Mouse (Mus musculus): ENCODE results near the gene Gga2. TPM values are rescaled to one million over a fixed set of nuclear protein-coding genes. Genes with fewer than 3 reads are reported as not detected.

The Gga2 gene
- polyA plus RNA-seq, 1 experiment from 2014 or later: 76.8 TPM

- H3K27ac ChIP-seq (ENCODE audit: low read depth): no peak overlapping the region
- no peak for TF ChIP-seq CTCF (IDR thresholded peaks at IDR 0.05; ENCODE audit: low read depth)
- no peaks in the 10 kb centered on the region for H3K4me1 ChIP-seq (ENCODE audit: insufficient read depth)
- no peak for DNase-seq
- ATAC-seq (ENCODE audit: insufficient read depth): no peak
- no peaks in the 10 kb centered on the region for H3K9me3 ChIP-seq (ENCODE audit: low read depth, low read length)
- H3K36me3 ChIP-seq (ENCODE audit: insufficient read depth): peaks cover 22% of the 10 kb centered on the region; the same call in 1 of the 2 replicates
- no peak overlapping the region for H3K4me2 ChIP-seq
- H3K27me3 ChIP-seq (ENCODE audit: insufficient read depth, low read length): no peaks in the 10 kb centered on the region
- H3K4me3 ChIP-seq (ENCODE audit: low read depth, low read length): no peak overlapping the region
- H3K9ac ChIP-seq: no peak overlapping the region
- WGBS: 82% methylated on average over 11 of the region's 11 CpGs
Measured at GRCm38 (mm10) chr7:121954891-121955669, 65.9 kb downstream of the Gga2 start.

GRCm38 (mm10) chr7:121947513-121947912 is 73.5 kb downstream of the Gga2 start:
- no peak overlapping the region for H3K9ac ChIP-seq
- peak overlapping the region; percentile 43; the same call in 1 of the 2 replicates for H3K27ac ChIP-seq (ENCODE audit: low read depth)
- H3K4me1 ChIP-seq (ENCODE audit: insufficient read depth): no peaks in the 10 kb centered on the region
- no peak overlapping the region for H3K4me2 ChIP-seq
- no peaks in the 10 kb centered on the region for H3K9me3 ChIP-seq (ENCODE audit: low read depth, low read length)
- H3K27me3 ChIP-seq (ENCODE audit: insufficient read depth, low read length): no peaks in the 10 kb centered on the region
- ATAC-seq (ENCODE audit: insufficient read depth) (no peak), DNase-seq (no peak)
- 49% methylated on average over 4 of the region's 4 CpGs for WGBS
- no peak for TF ChIP-seq CTCF (IDR thresholded peaks at IDR 0.05; ENCODE audit: low read depth)
- H3K4me3 ChIP-seq (ENCODE audit: low read depth, low read length): no peak overlapping the region
- H3K36me3 ChIP-seq (ENCODE audit: insufficient read depth): peaks cover 16% of the 10 kb centered on the region; the same call in 1 of the 2 replicates

GRCm38 (mm10) chr7:121946196-121946595 is 74.8 kb downstream of the Gga2 start:
- 81% methylated on average over 5 of the region's 5 CpGs for WGBS
- Histone ChIP-seq H3K4me3 (ENCODE audit: low read depth, low read length) (no peak overlapping the region), H3K9me3 (ENCODE audit: low read depth, low read length) (no peaks in the 10 kb centered on the region), H3K9ac (no peak overlapping the region), H3K36me3 (ENCODE audit: insufficient read depth) (peaks cover 20% of the 10 kb centered on the region; the same call in 1 of the 2 replicates), H3K27me3 (ENCODE audit: insufficient read depth, low read length) (no peaks in the 10 kb centered on the region), H3K4me2 (no peak overlapping the region), H3K4me1 (ENCODE audit: insufficient read depth) (0 out of 2 replicates have a peak, but pooled peaks cover 4% of the 10 kb centered on the region), H3K27ac (ENCODE audit: low read depth) (no peak overlapping the region)
- ATAC-seq (ENCODE audit: insufficient read depth) (no peak), DNase-seq (no peak)
- no peak for TF ChIP-seq CTCF (IDR thresholded peaks at IDR 0.05; ENCODE audit: low read depth)

- Histone ChIP-seq H3K4me3 (ENCODE audit: low read depth, low read length) (no peak overlapping the region), H3K9me3 (ENCODE audit: low read depth, low read length) (no peaks in the 10 kb centered on the region), H3K4me1 (ENCODE audit: insufficient read depth) (0 out of 2 replicates have a peak, but pooled peaks cover 4% of the 10 kb centered on the region), H3K27ac (ENCODE audit: low read depth) (peak overlapping the region; percentile 80), H3K4me2 (no peak overlapping the region), H3K27me3 (ENCODE audit: insufficient read depth, low read length) (no peaks in the 10 kb centered on the region), H3K36me3 (ENCODE audit: insufficient read depth) (peaks cover 18% of the 10 kb centered on the region; the same call in 1 of the 2 replicates), H3K9ac (no peak overlapping the region)
- ATAC-seq (ENCODE audit: insufficient read depth): no peak
- WGBS: 74% methylated on average over 2 of the region's 2 CpGs
- DNase-seq: no peak
- no peak for TF ChIP-seq CTCF (IDR thresholded peaks at IDR 0.05; ENCODE audit: low read depth)
Measured at GRCm38 (mm10) chr7:121942371-121942770, 78.7 kb downstream of the Gga2 start.

- Histone ChIP-seq H3K27me3 (ENCODE audit: insufficient read depth, low read length) (no peaks in the 10 kb centered on the region), H3K4me2 (0 out of 2 replicates have a peak overlapping the region, but pooled peaks have one; percentile 31), H3K4me3 (ENCODE audit: low read depth, low read length) (no peak overlapping the region), H3K27ac (ENCODE audit: low read depth) (peak overlapping the region; percentile 80), H3K4me1 (ENCODE audit: insufficient read depth) (0 out of 2 replicates have a peak, but pooled peaks cover 4% of the 10 kb centered on the region), H3K9me3 (ENCODE audit: low read depth, low read length) (no peaks in the 10 kb centered on the region), H3K9ac (no peak overlapping the region), H3K36me3 (ENCODE audit: insufficient read depth) (peaks cover 18% of the 10 kb centered on the region; the same call in 1 of the 2 replicates)
- peak; percentile 10; the same call in 1 of the 2 replicates for ATAC-seq (ENCODE audit: insufficient read depth)
- WGBS: 62% methylated on average over 3 of the region's 3 CpGs
- TF ChIP-seq CTCF (IDR thresholded peaks at IDR 0.05; ENCODE audit: low read depth): no peak
- DNase-seq: peak; percentile 50
Measured at GRCm38 (mm10) chr7:121941640-121942039, 79.4 kb downstream of the Gga2 start.

GRCm38 (mm10) chr7:121941016-121941415 is 80.0 kb downstream of the Gga2 start:
- TF ChIP-seq CTCF (IDR thresholded peaks at IDR 0.05; ENCODE audit: low read depth): no peak; the same call in 1 of the 2 replicates
- Histone ChIP-seq H3K4me3 (ENCODE audit: low read depth, low read length) (no peak overlapping the region), H3K4me2 (0 out of 2 replicates have a peak overlapping the region, but pooled peaks have one; percentile 31), H3K9ac (no peak overlapping the region), H3K4me1 (ENCODE audit: insufficient read depth) (peaks cover 9% of the 10 kb centered on the region; the same call in 1 of the 2 replicates), H3K9me3 (ENCODE audit: low read depth, low read length) (no peaks in the 10 kb centered on the region), H3K27ac (ENCODE audit: low read depth) (peak overlapping the region; percentile 80), H3K27me3 (ENCODE audit: insufficient read depth, low read length) (no peaks in the 10 kb centered on the region), H3K36me3 (ENCODE audit: insufficient read depth) (peaks cover 18% of the 10 kb centered on the region; the same call in 1 of the 2 replicates)
- DNase-seq: peak; percentile 64
- ATAC-seq (ENCODE audit: insufficient read depth): peak; percentile 80
- 66% methylated on average over 3 of the region's 3 CpGs for WGBS

GRCm38 (mm10) chr7:121939729-121940128 is 81.3 kb downstream of the Gga2 start:
- no peak for TF ChIP-seq CTCF (IDR thresholded peaks at IDR 0.05; ENCODE audit: low read depth)
- peak; percentile 62 for ATAC-seq (ENCODE audit: insufficient read depth)
- Histone ChIP-seq H3K4me1 (ENCODE audit: insufficient read depth) (peaks cover 9% of the 10 kb centered on the region; the same call in 1 of the 2 replicates), H3K27me3 (ENCODE audit: insufficient read depth, low read length) (no peaks in the 10 kb centered on the region), H3K4me3 (ENCODE audit: low read depth, low read length) (no peak overlapping the region), H3K9ac (no peak overlapping the region), H3K27ac (ENCODE audit: low read depth) (peak overlapping the region; percentile 80), H3K4me2 (no peak overlapping the region), H3K36me3 (ENCODE audit: insufficient read depth) (peaks cover 18% of the 10 kb centered on the region; the same call in 1 of the 2 replicates), H3K9me3 (ENCODE audit: low read depth, low read length) (no peaks in the 10 kb centered on the region)
- WGBS: 16% methylated on average over 4 of the region's 4 CpGs
- peak; percentile 48 for DNase-seq
